Mouse (Mus musculus): Measurements from ENCODE around the gene Myrip.

GRCm38 (mm10) chr9:120444642-120445041, 143.3 kb downstream of the Myrip start:
- no peak for TF ChIP-seq CTCF (IDR thresholded peaks at IDR 0.05)
- no peak for TF ChIP-seq POLR2A (IDR thresholded peaks at IDR 0.05; ENCODE audit: insufficient read depth, low read depth, low read length)
- TF ChIP-seq EP300 (IDR thresholded peaks at IDR 0.05; ENCODE audit: insufficient read depth, low read depth, low read length) = no peak

Measured in heart, adult 2 months (tissue).